Mouse (Mus musculus): ENCODE results near the gene Tmem130.

DNA sequence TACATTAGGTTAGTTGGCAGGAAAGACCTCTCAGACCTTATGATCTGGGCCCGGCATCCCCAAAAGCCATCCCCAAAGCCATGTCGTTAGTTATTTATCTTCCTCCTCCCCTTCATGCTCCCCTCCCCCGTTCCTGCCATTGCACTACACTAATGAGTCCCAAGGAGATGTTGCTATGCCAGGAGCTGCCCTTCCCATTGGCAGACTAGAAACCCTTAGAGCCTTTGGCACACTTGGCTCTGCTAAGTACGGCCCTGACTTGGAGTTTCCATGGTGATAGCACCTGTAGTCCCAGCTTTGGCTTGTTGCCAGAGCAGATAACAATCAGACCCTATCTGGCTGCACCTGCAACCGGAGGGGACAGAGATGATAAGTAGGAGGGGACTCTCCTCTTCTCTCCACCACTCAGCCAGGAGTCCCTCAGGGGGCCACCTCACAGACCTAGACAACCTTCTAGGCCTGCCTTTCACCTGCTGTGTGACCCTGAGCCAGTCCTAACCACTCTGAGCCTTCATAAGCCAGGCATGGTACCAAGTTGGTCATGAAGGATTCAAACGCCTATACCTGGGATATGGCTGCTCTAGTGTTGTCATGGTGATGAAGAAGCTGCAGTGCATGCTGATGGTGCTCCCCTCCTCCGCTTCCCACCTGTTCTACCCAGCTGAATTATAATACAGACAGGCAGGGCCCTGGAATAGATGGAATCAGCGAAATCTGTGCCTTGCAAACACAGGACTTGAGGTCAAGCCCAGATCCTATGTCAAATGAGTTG is 66.1 kb downstream of the Tmem130 start:
- no peak for TF ChIP-seq POLR2A (IDR thresholded peaks at IDR 0.05; ENCODE audit: control insufficient read depth, extremely low read depth, insufficient read depth, low read length, poor library complexity)
- no peak for TF ChIP-seq CTCF (IDR thresholded peaks at IDR 0.05; ENCODE audit: borderline replicate concordance, control insufficient read depth, extremely low read depth, insufficient read depth, low read length, poor library complexity)
